Mouse (Mus musculus) midbrain, postnatal 0 days (tissue): ENCODE measurements around the gene Prdm12. TPM values are rescaled to one million over a fixed set of nuclear protein-coding genes. Genes with fewer than 3 reads are reported as not detected.

ENCODE experiments used
- ATAC-seq: fragments of 200-750 bp; cut with Nextera tagmentation; 2 replicates; pipeline ENCODE4 v1.8.0; 2017; ENCODE audit warnings: moderate number of reproducible peaks, mild to moderate bottlenecking, moderate TSS enrichment, moderate library complexity; ENCODE audit not compliant: low FRiP score
- DNase-seq: peaks from one replicate; pipeline ENCODE4 v3.0.0-alpha.2; 2015; ENCODE audit warnings: low spot score
- H3K27ac ChIP-seq: fragments of 300-500 bp; sonication (generic); 2 replicates; pipeline ENCODE4 v1.5.1; 2014; ENCODE audit warnings: low read depth, mild to moderate bottlenecking, low read length, mixed read lengths
- H3K27me3 ChIP-seq: fragments of 300-500 bp; sonication (generic); 2 replicates; pipeline ENCODE4 v1.6.1; 2014; ENCODE audit warnings: low read length, control low read depth, mixed read lengths; ENCODE audit not compliant: insufficient read depth
- H3K36me3 ChIP-seq: fragments of 300-500 bp; sonication (generic); 2 replicates; pipeline ENCODE4 v1.6.1; 2014; ENCODE audit warnings: low read length, control low read depth, mixed read lengths; ENCODE audit not compliant: insufficient read depth
- H3K4me1 ChIP-seq: fragments of 300-500 bp; sonication (generic); 2 replicates; pipeline ENCODE4 v1.6.1; 2014; ENCODE audit warnings: mild to moderate bottlenecking, control low read depth, antibody characterized with exemption, low read length, mixed read lengths; ENCODE audit not compliant: insufficient read depth
- H3K4me2 ChIP-seq: fragments of 300-500 bp; sonication (generic); 2 replicates; pipeline ENCODE4 v1.6.1; 2014; ENCODE audit warnings: low read depth, mild to moderate bottlenecking, low read length, mixed read lengths; ENCODE audit not compliant: poor library complexity, severe bottlenecking
- H3K4me3 ChIP-seq: fragments of 300-500 bp; sonication (generic); 2 replicates; pipeline ENCODE4 v1.5.1; 2014; ENCODE audit warnings: low read depth, mild to moderate bottlenecking, low read length, moderate library complexity
- H3K9ac ChIP-seq: fragments of 300-500 bp; sonication (generic); replicated peaks from 2 replicates; pipeline ENCODE4 v1.6.1; 2014; ENCODE audit warnings: mild to moderate bottlenecking, low read length, moderate library complexity, mixed read lengths; ENCODE audit not compliant: poor library complexity, severe bottlenecking
- H3K9me3 ChIP-seq: fragments of 300-500 bp; sonication (generic); 2 replicates; pipeline ENCODE4 v1.6.1; 2016; ENCODE audit warnings: low read length, control low read depth
- CTCF ChIP-seq: IDR thresholded peaks from 2 replicates; pipeline ENCODE4 v1.5.1; 2016; ENCODE audit warnings: antibody characterized with exemption, mild to moderate bottlenecking
- WGBS: fragments of 180-500 bp; shearing (Covaris S2); extraction: QIAGEN DNeasy Blood & Tissue Kit; methylation state at CpG from one replicate; pipeline ENCODE4 v1.1.7; 2014; 5-methylcytosine and 5-hydroxymethylcytosine counted together
- polyA plus RNA-seq: library from polyadenylated mRNA; unstranded; fragments of >200 nt; fragmentation: Nextera tagmentation; extraction: Ambion mirVana; gene quantifications from 2 replicates; pipeline ENCODE4 v1.2.1, GENCODE M21; 2015
- total RNA-seq: library from RNA; depleted of rRNA; stranded (reverse); fragments of >200 nt; gene quantifications from 2 replicates; pipeline ENCODE4 v1.2.3, GENCODE M21; 2014

The Prdm12 gene
- total and polyA plus RNA-seq, 2 experiments from 2014 or later, result 0.99 to 2.4 TPM

- Histone ChIP-seq H3K36me3 (no peaks in the 10 kb centered on the region), H3K27me3 (peaks cover 68% of the 10 kb centered on the region), H3K27ac (no peak overlapping the region), H3K4me2 (peak overlapping the region; percentile 38), H3K9ac (no peak overlapping the region), H3K9me3 (no peaks in the 10 kb centered on the region), H3K4me3 (peak overlapping the region; percentile 15; the same call in 1 of the 2 replicates), H3K4me1 (peaks cover 17% of the 10 kb centered on the region)
- ATAC-seq (no peak), DNase-seq (peak; percentile 12)
- TF ChIP-seq CTCF, result no peak
- under 1% methylated on average over 45 of the region's 48 CpGs for WGBS
These were observed 3.6 kb upstream of the Prdm12 start for GRCm38 (mm10) chr2:31636138-31636741.

DNA sequence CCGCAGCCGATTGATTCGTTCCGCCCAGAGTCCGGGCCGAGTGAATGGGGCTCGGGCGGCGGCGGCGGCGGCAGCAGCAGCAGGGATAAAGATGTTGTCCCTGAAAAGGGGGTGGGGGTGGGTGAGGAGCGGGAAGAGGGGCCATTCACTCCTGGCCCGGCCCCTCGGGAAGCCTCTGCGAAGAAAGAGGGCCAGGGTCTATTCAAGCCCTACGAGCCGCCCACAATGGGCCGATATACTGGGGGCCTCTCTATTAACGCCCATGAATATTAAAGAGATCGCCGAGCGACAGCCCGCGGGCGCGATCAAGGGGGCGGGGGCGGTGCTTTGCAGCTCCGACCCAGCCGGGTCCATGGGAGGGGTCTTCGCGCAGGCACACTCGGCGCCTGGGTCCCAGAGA is 3.1 kb upstream of the Prdm12 start:
- no peaks in the 10 kb centered on the region for H3K9me3 ChIP-seq
- no peak for TF ChIP-seq CTCF
- no peak overlapping the region for H3K27ac ChIP-seq
- peak overlapping the region; percentile 38 for H3K4me2 ChIP-seq
- H3K4me1 ChIP-seq, result peaks cover 17% of the 10 kb centered on the region
- H3K27me3 ChIP-seq, result peaks cover 69% of the 10 kb centered on the region
- H3K4me3 ChIP-seq, result peak overlapping the region; percentile 15; the same call in 1 of the 2 replicates
- DNase-seq (peak; percentile 3), ATAC-seq (no peak)
- under 1% methylated on average over 32 of the region's 35 CpGs for WGBS
- H3K9ac ChIP-seq, result no peak overlapping the region
- no peaks in the 10 kb centered on the region for H3K36me3 ChIP-seq

DNA sequence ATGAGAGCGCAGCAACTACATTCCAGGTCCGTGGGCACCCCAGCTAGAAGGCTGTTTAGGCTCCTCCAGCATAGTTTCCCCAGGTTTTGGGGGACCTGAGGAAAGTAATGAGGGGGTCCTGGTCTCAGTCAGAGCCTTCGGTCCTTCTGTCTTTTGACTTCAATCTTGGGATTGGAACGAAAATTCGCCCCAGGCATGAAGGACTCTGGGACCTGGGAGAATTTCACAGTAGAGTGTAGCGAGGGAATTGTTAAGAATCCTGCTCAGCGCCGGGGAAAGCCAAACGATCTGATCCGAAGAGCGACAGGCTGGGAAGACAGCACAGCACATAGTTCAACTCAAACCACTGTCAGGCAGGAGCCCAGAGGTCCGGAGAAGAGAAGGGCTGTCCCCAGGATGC is 2.5 kb upstream of the Prdm12 start:
- Histone ChIP-seq H3K36me3 (no peaks in the 10 kb centered on the region), H3K4me2 (peak overlapping the region; percentile 38; the same call in 1 of the 2 replicates), H3K9me3 (no peaks in the 10 kb centered on the region), H3K4me3 (peak overlapping the region; percentile 15; the same call in 1 of the 2 replicates), H3K27ac (no peak overlapping the region), H3K4me1 (peaks cover 17% of the 10 kb centered on the region), H3K27me3 (peaks cover 70% of the 10 kb centered on the region), H3K9ac (no peak overlapping the region)
- no peak for TF ChIP-seq CTCF
- WGBS, result 2% methylated on average over 12 of the region's 12 CpGs
- ATAC-seq, result no peak
- no peak for DNase-seq

DNA sequence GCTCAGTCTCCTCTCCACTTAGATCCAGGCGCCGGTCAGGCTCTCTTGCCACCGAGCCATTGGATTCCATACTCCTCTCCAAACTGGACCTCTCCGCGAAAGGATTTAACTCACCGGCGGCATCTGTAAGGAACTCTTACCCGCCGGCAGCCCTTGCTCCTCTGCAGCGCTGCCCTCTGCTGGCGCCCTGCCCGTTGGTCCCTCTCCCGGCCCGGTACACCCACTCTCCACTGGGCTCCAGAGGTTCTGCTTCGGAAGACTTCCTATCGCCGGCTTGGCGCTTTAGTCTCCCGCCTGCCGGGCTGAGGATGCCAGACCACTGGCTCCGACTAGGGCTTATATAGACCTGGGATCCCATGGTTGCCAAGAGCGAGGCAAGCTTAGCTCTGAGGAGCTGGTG is 2.0 kb upstream of the Prdm12 start:
- peak; percentile 45 for DNase-seq

GRCm38 (mm10) chr2:31638581-31639465 is 1.0 kb upstream of the Prdm12 start:
- no peaks in the 10 kb centered on the region for H3K36me3 ChIP-seq
- H3K27ac ChIP-seq, result no peak overlapping the region
- ATAC-seq (no peak), DNase-seq (no peak)
- H3K4me1 ChIP-seq, result peaks cover 17% of the 10 kb centered on the region
- WGBS, result 3% methylated on average over 29 of the region's 34 CpGs
- no peak overlapping the region for H3K9ac ChIP-seq
- no peak for TF ChIP-seq CTCF
- H3K4me3 ChIP-seq, result peak overlapping the region; percentile 12; the same call in 1 of the 2 replicates
- H3K4me2 ChIP-seq, result 0 out of 2 replicates have a peak overlapping the region, but pooled peaks have one; percentile 4
- H3K27me3 ChIP-seq, result peaks cover 70% of the 10 kb centered on the region
- H3K9me3 ChIP-seq, result no peaks in the 10 kb centered on the region

More for the DNA sequence above, 2.0 kb upstream of the Prdm12 start:
- no peaks in the 10 kb centered on the region for H3K9me3 ChIP-seq
- no peak for ATAC-seq
- peaks cover 70% of the 10 kb centered on the region for H3K27me3 ChIP-seq
- H3K27ac ChIP-seq, result no peak overlapping the region
- peak; percentile 55 for TF ChIP-seq CTCF
- peak overlapping the region; percentile 18 for H3K4me2 ChIP-seq
- under 1% methylated on average over 22 of the region's 22 CpGs for WGBS
- H3K4me1 ChIP-seq, result peaks cover 17% of the 10 kb centered on the region
- H3K4me3 ChIP-seq, result no peak overlapping the region
- no peaks in the 10 kb centered on the region for H3K36me3 ChIP-seq
- H3K9ac ChIP-seq, result no peak overlapping the region

- 0% methylated on average over 12 of the region's 13 CpGs for WGBS
- H3K27ac ChIP-seq, result no peak overlapping the region
- H3K4me1 ChIP-seq, result peaks cover 17% of the 10 kb centered on the region
- 0 out of 2 replicates have a peak overlapping the region, but pooled peaks have one; percentile 4 for H3K4me2 ChIP-seq
- H3K9ac ChIP-seq, result no peak overlapping the region
- H3K27me3 ChIP-seq, result peaks cover 70% of the 10 kb centered on the region
- H3K9me3 ChIP-seq, result no peaks in the 10 kb centered on the region
- peak overlapping the region; percentile 12; the same call in 1 of the 2 replicates for H3K4me3 ChIP-seq
- no peaks in the 10 kb centered on the region for H3K36me3 ChIP-seq
- DNase-seq (no peak), ATAC-seq (0 out of 2 replicates have a peak, but pooled peaks have one; percentile 19)
- no peak for TF ChIP-seq CTCF
These were observed 424 bp upstream of the Prdm12 start for GRCm38 (mm10) chr2:31639466-31639760.
